Mouse (Mus musculus) ZHBTc4 (cell line): ENCODE measurements at regions not wholly inside any gene's neighbourhood (a gene's known extent, or its start where the extent isn't known, plus 50 kb on each side); places are given as distances from the start of the nearest gene placed in this dataset.
A peak's percentile ranks its signal among the peaks of the same experiment; 100 is the strongest.

ENCODE experiments used
- DNase-seq: peaks from one replicate; pipeline ENCODE4 v3.0.0-alpha.2; 2011; ENCODE audit warnings: low read depth, low spot score

DNA sequence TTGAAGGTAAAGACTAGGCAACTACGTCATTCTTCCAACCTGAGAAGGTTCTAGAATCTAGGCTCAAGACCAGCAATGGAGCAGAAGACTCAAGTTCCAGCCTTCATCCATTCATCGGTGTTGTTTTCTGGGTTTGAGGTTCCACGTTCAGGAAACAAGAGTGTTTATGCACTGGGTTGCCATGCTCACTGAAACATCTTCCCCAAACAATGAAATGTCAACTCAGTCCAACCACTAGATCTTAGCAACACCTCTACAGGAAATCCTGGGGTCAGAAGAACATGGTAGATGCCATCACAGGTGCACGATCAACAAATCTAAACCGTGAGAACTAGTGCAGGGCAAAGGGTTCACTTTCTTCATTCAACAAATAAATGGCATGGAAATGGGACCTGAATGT is 304.8 kb upstream of the Klf3 start:
- no peak for DNase-seq

DNA sequence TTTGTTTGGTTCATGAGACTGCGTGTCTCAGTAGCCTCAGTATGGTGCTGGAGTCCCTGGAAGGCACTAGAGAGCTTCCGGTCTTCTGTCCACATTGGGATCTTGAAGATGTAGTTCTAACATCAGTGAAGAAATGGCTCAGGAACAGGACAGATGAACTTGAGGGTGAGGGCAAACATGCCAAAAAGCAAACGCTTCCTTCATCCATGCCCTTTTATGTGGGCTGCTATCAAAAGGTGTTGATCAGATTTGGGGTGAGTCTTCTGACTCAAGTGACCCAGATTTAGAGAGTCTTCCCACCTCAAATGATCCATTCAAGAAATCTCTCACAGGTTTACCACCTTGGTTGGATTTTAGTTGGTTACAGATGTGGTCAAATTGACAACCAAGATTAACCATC is 304.1 kb upstream of the Klf3 start:
- DNase-seq, result no peak

DNA sequence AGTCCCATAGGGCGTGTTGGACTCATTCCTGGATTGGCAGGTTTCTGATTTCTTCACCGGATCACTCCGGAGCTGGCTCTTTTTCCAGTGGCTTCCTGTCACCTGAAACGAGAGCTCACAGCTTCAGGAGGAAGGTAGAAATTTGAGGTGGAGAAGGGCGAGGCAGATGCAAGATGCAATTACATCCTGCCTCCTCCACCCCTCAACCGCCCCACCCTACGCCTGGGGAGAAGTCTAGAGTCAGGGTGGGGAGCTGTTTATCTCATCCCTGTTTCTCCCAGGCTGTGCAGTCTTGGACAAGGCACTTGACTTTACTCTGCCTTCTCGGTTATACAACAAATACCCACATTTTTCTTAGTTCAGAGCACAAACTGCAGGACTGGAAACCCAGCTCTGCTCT is 302.8 kb upstream of the Klf3 start:
- DNase-seq, result peak; percentile 66

DNA sequence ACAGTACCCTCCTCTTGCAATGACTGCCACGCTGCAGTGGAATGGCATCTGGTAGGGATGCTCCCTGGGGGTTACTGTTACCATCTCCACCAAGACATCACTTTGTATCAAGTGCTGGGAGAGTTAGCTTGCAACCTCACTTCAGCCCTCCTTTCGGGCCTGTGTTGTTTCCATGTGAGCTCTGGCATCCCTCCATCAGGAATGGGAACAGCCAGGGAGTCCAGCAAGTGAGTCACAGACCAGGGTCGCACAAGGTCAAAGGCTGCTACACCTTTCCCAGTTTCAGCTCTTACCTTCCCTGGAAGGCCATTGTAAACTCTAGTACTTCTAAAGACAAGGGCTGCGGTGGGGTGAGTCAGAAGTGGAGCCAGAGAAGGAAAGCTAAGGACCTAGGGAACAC is 302.3 kb upstream of the Klf3 start:
- peak; percentile 35 for DNase-seq

DNA sequence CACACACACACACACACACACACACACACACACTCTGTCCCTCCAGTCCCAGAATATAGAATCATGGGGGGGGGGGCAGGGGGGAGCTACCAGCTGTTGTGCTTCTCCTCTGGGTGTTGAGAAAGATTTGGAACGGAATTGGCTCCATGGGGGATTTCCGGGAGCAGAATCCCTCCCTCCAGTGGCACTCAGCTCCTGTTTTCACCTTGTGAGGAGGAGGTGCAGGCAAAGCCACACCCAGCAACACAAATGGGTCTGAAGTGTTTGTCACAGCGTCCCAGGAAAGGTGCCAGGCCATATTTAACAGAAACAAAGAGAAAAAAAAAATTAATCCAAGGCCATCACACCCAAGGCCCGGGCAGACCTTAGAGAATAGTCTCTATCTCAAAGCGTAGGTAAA is 301.4 kb upstream of the Klf3 start:
- DNase-seq, result peak; percentile 39

DNA sequence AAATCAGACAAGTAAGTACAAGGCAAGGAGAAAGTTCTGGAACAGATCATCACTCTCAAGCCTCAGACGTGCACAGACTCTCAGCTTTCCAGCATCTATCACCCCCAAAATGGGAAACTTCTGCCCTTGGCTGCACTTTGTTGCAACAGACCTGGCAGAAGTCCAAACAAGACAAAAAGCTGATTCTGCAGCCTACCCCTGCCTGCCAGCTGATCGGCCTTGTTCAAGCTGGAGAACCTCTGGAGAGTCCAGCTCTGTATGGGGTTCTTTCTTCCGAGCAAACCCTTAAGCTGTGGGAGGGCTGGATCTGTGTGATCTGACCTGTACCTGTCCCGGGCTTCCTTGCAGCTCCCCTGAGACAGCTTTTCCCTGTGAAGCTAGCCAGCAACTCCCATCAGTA is 299.7 kb upstream of the Klf3 start:
- DNase-seq, result no peak

DNA sequence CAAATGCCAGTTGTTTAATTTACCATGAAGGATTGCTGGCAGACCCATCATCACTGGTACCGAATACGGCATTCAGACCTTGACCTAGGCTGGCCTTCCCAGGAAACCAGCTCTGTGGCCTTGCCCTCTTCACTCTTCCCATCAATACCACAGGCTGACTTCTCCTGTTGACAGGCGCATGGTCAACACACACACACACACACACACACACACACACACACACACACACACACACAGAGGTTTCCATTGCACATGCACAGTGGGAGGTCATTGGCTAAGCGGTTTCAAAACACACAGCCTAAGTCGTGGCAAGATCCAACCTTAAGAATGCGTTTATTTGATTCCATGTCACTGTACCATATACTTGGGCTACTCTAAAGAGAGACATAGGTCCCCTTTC is 298.7 kb upstream of the Klf3 start:
- DNase-seq, result no peak

DNA sequence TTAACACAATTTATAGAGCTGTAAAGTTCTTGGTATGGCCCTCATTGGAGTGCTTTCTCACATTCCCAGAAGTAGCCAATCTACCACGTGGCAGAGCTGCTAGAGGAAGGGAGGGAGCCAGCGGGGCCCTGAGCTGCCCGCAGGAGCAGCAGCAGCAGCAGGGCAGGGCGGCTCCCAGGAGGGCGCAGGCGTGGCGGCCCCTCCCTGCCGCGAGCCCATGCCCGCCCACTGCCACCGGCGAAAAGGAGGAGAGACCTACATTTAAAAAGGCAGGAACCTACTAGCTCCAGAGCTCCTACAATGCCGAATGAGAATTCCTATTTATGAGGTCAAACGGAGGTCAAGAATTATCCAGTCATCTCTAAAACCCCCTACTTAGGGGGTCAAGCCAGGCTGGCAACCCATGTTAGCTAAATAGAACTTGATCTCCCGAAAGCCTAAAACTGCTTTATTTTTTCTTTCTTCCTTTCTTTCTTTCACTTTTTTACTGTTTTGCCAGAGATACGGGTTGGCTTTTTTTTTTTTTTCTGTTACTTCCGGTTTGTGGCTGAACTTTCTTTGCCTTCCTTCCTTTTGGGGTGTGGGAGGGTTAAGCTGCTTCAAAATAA is 297.9 kb upstream of the Klf3 start:
- peak; percentile 48 for DNase-seq

DNA sequence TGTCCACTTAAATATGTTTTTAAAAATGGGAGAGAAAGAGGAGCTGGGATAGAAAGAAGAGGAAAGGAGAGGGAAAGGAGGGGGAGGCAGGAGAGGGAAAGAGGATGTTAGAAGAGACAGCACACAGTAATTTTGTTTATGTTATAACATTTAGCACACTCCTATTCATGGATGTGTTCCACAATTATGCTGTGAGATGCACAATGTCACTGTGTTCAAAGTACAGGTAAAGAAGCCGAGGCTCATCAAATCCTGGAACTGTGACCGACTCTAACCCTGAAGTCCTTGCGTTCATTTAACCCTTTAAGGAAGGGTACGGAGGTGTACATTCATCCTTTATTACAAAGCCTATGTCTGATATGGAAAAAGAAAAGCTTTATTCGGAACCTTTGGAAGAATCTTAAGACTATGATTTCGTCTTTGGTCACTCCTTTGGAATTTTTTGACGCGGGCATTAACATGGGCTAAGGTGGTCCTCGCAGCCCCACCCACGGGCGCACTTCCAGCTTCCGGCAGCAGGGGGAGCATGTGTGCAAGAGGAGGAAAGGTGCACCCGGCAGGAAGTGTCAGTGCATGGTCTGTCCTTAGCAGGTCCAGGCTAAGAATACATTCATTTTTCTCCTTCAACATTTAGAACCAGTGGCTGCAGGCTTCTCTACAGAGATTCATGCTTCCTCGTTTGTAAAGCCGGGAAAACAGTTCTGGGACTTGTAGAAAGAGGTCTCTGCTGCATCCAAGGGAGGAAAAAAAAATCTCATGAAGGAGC is 297.2 kb upstream of the Klf3 start:
- DNase-seq, result peak; percentile 77

DNA sequence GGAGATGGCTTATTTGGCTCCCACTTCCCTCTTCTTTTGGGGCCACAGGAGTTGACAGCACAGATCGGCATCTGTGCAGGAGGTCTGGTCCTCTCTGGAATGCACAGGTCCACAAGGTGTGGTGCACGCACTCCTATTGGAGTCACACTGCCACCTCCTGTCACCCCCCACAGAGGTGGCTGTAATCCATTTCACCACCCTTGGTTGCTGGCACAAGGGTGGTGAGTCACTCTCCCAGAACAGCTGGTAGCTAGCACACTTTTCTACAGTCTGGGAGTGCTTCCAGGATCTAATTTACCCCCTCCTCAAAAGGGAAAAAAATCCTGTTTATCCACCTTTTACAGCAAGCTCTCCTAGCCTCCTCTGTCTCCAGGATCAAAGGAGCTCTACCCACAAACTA is 294.6 kb upstream of the Klf3 start:
- DNase-seq, result no peak

DNA sequence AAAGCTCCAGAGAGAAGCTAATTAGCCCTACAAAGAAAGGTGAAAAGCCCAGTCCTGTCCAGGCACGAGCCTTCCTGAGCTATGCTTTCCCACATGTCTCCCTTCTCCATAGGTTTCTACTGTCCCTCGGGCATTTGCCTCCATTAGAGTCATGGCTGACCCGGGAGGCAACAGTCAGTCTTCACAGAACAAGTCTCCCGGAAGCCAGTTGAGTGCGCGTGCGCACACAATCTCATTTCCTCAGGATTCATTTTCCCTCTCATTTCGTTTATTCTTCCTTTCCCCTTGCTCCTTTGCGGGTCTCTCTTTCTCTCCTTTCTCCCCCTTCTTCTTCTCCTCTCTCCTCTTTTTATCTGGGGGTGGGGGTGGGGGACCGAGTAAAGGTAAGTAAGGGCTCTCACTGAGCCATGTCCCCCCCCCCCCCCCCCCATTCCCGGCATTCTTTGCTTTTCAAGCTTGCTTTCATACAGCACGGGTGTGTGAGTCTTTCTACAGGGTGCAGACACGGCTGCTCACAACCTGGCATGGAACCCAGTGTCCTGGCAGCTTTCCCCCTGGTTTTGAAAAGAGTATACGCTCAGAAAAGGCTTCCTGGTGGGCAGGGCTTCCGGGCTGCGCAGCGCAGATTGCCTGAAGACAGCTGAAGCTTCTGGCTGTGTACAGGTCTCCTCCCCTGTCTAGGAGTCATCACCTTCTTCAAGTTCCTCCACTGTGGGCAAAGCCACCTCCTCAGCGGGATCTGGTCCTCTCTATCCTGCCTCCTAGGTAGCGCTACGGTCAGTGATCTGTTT is 289.8 kb upstream of the Klf3 start:
- peak; percentile 36 for DNase-seq

DNA sequence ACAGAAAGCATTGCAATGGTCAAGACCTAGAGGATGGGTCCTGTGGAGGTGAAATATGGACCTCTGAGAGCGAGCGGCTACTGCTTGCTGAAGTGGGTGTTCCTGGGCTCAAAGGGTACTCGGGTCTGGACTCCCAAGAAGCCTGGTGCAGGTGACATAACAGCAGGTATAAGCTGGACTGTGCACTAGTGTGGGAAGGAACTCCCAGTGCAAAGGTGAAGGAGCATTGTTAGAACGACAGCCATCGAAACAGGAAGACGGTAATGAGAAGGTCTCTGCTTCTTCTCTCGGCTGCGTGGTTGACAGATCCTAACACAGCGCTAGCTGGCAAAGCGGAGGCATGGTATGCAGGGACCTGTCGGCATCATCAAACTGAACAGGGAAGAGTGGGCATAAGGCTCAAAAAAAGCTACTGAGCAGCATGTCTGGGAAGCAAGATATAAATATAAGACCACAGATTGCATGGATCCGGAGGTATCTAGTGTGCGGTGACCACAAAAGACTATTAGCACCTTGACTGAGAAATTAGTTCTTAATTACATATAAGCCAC is 287.0 kb upstream of the Klf3 start:
- no peak for DNase-seq

DNA sequence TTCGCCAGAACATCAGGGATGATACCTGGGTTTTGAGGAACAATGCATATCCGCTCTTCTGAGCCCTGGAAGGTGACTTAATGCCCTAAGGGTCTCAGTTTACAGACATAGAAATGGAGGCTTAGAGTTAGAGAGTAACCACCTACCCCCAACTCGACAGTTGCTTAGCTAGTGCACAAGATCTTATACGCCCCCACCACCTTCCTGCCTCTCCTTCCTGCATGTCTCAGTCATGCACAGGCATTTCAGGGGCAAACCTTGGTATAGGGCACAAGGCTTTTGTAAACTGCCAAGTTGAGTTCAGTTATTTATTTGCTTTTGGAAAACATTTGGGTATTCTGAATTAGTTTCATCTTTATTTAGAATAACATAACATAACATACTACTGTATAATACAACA is 285.9 kb upstream of the Klf3 start:
- no peak for DNase-seq

DNA sequence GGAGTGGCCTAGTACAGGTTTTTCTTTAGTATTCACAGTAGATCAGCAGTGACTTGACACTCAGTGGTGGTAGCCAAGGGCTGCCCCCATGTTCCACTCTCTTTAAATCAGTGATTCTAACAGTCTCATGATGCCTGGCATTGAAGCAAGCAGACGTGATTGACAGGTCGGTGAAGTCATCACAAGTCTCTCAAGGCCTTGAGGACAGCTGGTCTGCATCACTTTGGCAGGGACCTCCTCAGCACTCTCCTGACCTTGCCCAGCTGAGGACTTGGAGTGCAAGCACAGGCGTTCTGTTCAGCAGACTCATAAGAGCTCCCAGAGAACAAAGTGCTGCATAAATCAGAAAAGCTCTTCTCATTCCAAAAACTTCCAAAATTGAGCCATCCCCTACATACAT is 285.4 kb upstream of the Klf3 start:
- no peak for DNase-seq

DNA sequence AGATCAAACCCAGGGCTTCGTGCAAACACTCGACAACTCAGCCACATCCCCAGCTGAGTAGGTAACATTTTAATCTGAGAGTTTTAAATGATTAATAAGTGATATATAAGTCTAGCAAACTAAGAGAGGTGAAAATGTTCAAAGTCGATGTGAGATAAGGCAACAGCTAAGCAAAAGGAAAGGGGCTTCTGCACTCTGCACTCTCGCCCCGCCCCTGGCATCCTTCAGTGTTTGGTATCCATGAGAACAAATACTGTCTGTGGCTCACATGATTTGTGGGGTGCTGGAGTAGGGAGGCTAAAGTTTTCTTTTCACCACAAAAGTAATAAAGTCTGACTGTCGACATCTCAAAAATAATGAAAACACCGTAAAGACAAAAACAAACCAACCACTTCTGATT is 284.2 kb upstream of the Klf3 start:
- no peak for DNase-seq

DNA sequence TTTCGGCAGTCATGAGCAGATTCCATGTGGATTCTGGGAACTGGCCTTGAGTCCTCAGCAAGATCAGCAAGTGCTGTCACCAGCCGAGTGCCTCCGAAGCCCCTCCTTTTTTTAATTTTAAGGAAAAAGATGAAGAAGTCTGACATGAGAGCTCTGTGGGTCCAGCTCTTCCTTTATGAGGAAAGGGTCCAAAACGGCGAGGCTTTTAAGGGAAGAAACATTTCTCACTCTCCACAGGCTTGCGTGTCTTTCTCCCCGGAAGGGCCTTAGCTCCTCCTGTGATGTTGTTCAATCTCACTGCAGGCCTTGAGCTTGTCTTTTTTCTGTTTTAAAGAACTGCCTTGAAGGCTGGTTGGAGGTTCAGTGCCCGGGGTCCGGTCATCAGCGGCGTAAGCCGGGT is 283.5 kb upstream of the Klf3 start:
- no peak for DNase-seq

DNA sequence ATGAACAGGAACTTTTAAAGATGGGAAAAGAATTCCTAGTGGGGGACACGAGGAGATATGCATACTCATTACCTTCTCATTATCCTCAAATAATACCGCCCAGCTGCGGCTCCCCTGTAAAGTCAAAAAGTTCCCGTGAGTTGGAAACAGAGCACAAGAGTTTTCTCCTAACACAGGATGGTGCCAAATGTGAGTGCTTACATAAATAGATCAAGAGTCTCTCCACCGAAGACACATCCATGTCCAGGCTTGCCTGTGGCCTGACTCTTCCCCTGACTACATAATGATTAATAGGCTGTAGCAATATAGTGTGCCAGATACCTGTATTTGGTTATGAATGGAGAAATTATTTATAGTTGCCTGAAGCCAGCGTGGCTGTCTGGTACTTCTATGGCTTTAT is 281.8 kb upstream of the Klf3 start:
- DNase-seq, result no peak

DNA sequence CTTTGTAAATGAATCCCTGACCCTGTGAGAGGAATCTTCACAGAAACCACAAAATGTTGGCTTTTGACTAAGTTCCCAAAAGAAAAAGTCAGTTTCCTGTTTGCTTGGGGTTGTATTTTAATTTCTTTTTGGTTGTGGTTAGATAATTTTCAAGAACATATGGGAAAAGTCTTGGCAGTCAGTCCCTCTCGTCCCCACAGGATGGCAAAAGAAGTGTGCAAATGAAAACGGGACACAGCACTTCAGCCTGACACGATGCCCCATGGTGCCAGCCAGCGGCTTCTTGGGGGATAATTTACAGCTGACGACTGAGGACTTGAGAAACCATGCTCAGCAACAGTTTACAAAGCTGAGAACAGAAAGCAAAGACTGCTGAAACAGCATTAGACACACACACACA is 281.2 kb upstream of the Klf3 start:
- DNase-seq, result no peak

DNA sequence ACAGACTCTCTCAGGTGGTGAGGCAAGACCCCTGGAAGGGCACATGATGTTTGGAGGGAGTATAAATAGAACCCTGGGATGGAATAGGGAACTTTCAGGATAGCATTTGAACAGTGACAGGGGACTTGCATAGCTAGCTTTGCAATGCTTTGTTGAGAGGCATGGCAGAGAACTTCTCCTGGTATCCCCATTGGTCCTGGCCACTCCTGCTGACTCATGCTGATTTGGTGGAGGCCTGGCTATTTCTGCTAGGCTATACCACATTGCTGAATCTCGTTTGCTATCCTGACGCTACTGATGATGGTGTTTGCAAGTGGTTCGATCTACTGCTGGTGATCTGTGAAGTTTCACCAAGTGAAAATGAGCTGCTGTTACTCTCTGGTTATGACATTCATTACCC is 276.7 kb upstream of the Klf3 start:
- no peak for DNase-seq

DNA sequence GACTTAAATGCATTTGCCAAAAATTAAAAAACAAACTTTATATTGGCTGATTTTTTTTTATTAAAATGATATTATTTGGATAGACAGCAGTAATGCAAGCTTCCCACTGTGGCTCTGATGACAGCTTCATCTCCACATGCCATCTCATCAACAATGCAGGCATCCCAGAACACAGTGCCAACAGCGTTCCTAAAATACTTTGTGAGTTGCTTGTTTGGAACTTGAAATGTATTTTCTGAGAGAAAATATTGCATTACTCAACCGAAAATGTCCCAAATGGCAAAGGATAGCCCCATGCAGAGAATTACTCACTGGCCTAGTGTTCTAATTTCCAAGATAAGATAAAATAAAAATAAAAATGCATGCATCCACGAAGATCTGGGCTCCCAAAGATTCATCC is 275.2 kb upstream of the Klf3 start:
- DNase-seq, result no peak

DNA sequence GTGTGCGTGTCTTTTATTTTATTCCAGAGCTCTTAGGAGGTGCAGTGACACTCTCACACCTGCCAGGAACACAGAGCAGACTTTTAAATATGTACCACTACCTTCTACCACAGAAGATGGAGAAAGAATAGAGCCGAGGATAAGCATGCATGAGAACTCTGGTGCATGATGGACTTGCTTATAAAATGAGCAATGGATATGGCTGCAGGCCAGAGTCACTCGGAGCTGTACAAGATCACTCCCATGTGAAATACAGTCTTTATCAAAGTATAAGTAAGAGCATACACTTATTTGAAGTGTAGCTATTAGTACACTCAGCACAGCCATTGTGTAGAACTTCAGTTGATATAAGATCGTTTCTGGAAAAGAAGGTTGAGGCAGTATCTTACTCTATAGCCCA is 268.8 kb upstream of the Klf3 start:
- DNase-seq, result no peak

DNA sequence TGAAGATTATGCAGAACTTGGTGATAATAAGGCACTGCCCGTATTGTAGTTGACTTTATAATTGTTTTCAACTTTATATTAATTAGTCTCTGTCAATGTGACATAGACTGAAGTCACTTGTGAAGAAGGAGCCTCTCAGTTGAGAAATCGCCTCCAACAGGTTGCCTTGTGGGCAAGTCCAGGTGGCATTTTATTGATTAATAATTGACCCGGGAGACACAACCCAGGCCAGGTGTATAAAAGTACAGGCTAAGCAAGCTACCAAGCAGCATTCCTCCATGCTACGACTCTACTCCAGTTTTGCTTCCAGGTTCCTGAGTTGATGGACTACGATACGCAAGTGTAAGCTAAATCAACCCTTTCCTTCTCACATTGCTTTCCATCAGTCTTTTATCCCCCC is 268.2 kb upstream of the Klf3 start:
- DNase-seq, result no peak

DNA sequence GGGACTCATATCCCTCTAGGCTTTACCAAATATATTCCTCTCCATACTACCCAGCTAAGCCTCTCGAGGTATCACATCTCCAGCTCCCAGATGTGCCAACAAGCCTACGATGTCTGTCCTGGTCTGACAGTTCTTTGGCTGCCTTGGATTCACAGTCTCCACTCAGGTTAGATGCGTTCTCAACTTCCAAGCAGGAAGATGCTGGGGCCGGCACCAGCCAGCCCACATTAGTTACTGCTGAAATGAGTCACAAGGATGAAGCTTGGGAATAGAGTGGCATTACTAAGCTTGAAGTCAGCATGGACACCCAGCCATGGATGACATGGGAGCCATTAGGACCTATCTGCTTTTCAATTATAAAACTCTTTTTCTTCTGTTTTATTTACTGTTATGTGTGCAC is 267.6 kb upstream of the Klf3 start:
- DNase-seq, result no peak
